Mouse (Mus musculus) embryonic facial prominence, embryonic 11.5 days (tissue): ENCODE data around the gene Iqgap2. TPM values are rescaled to one million over a fixed set of nuclear protein-coding genes. Genes with fewer than 3 reads are reported as not detected.

Experiments used
- ATAC-seq: fragments of 200-750 bp; cut with Nextera tagmentation; replicated peaks from 2 replicates; pipeline ENCODE4 v1.8.0; 2017; ENCODE audit warnings: low read depth; ENCODE audit not compliant: insufficient number of reproducible peaks, low FRiP score, low TSS enrichment
- DNase-seq: peaks from one replicate; pipeline ENCODE4 v3.0.0-alpha.2; 2015; ENCODE audit warnings: low spot score
- H3K27ac ChIP-seq: fragments of 300-500 bp; sonication (generic); replicated peaks from 2 replicates; pipeline ENCODE4 v1.5.1; 2014; ENCODE audit warnings: mild to moderate bottlenecking, low read depth, low read length, control low read depth
- H3K27me3 ChIP-seq: fragments of 300-500 bp; sonication (generic); 2 replicates; pipeline ENCODE4 v1.6.1; 2014; ENCODE audit warnings: mild to moderate bottlenecking, low read length, moderate library complexity, mixed read lengths; ENCODE audit not compliant: control insufficient read depth, insufficient read depth
- H3K36me3 ChIP-seq: fragments of 300-500 bp; sonication (generic); replicated peaks from 2 replicates; pipeline ENCODE4 v1.6.1; 2014; ENCODE audit warnings: low read depth, mild to moderate bottlenecking, low read length, moderate library complexity, mixed read lengths; ENCODE audit not compliant: control insufficient read depth, insufficient read depth
- H3K4me1 ChIP-seq: fragments of 300-500 bp; sonication (generic); 2 replicates; pipeline ENCODE4 v1.6.1; 2014; ENCODE audit warnings: low read length, mixed read lengths; ENCODE audit not compliant: control insufficient read depth, insufficient read depth
- H3K4me2 ChIP-seq: fragments of 300-500 bp; sonication (generic); 2 replicates; pipeline ENCODE4 v1.6.1; 2014; ENCODE audit warnings: low read depth, mild to moderate bottlenecking, control low read depth, low read length, moderate library complexity
- H3K4me3 ChIP-seq: fragments of 300-500 bp; sonication (generic); 2 replicates; pipeline ENCODE4 v1.5.1; 2014; ENCODE audit warnings: low read depth, low read length, control low read depth
- H3K9ac ChIP-seq: fragments of 300-500 bp; sonication (generic); replicated peaks from 2 replicates; pipeline ENCODE4 v1.6.1; 2014; ENCODE audit warnings: mild to moderate bottlenecking, control low read depth, low read length
- H3K9me3 ChIP-seq: fragments of 300-500 bp; sonication (generic); replicated peaks from 2 replicates; pipeline ENCODE4 v1.6.1; 2016; ENCODE audit warnings: mild to moderate bottlenecking, low read length, inconsistent platforms, mixed read lengths; ENCODE audit not compliant: control insufficient read depth
- WGBS: fragments of 180-500 bp; shearing (Covaris S2); extraction: QIAGEN DNeasy Blood & Tissue Kit; methylation state at CpG from one replicate; pipeline ENCODE4 v1.1.7; 2014; 5-methylcytosine and 5-hydroxymethylcytosine counted together
- polyA plus RNA-seq: library from polyadenylated mRNA; unstranded; fragments of >200 nt; fragmentation: Nextera tagmentation; extraction: Ambion mirVana; gene quantifications from 2 replicates; pipeline ENCODE4 v1.2.1, GENCODE M21; 2014

Gene Iqgap2
- polyA plus RNA-seq, 1 experiment from 2014 or later: 16.3 TPM

GRCm38 (mm10) chr13:95670534-95670933 is 221.2 kb downstream of the Iqgap2 start:
- H3K27me3 ChIP-seq: no peaks in the 10 kb centered on the region
- no peaks in the 10 kb centered on the region for H3K4me1 ChIP-seq
- no peak for DNase-seq
- H3K27ac ChIP-seq: no peak overlapping the region
- WGBS: 90% methylated on average over 5 of the region's 5 CpGs
- no peaks in the 10 kb centered on the region for H3K9me3 ChIP-seq
- no peak overlapping the region for H3K4me3 ChIP-seq
- ATAC-seq: no peak
- no peak overlapping the region for H3K9ac ChIP-seq
- H3K36me3 ChIP-seq: no peaks in the 10 kb centered on the region
- no peak overlapping the region for H3K4me2 ChIP-seq

DNA sequence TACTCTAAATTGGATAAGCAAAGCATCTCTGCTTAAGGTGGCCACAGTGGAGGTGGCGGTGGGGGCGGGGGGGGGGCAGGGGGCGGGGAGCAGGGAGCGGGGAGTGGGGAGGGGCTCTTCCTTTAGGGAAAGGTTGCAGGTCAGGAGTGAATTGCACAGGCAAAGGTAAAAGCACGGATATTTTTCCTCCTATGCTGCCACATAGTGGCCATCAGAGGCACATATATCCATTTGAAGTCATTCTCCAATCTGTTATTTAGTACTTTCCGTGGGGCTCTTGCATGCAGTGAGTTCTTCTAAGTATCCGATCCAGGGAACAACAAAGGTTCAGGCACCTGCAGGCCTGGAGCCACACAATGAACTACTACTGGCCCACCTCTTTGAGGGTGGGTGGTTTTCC is 224.5 kb downstream of the Iqgap2 start:
- DNase-seq: peak; percentile 53
- Histone ChIP-seq H3K9ac (no peak overlapping the region), H3K4me3 (no peak overlapping the region), H3K4me2 (no peak overlapping the region), H3K4me1 (no peaks in the 10 kb centered on the region), H3K27me3 (no peaks in the 10 kb centered on the region), H3K27ac (no peak overlapping the region), H3K36me3 (no peaks in the 10 kb centered on the region), H3K9me3 (no peaks in the 10 kb centered on the region)
- 21% methylated on average over 6 of the region's 7 CpGs for WGBS
- ATAC-seq: no peak

- H3K4me2 ChIP-seq: no peak overlapping the region
- DNase-seq (no peak), ATAC-seq (no peak)
- H3K9ac ChIP-seq: no peak overlapping the region
- no peaks in the 10 kb centered on the region for H3K27me3 ChIP-seq
- H3K4me3 ChIP-seq: no peak overlapping the region
- H3K4me1 ChIP-seq: no peaks in the 10 kb centered on the region
- H3K27ac ChIP-seq: no peak overlapping the region
- H3K36me3 ChIP-seq: no peaks in the 10 kb centered on the region
- H3K9me3 ChIP-seq: no peaks in the 10 kb centered on the region
- 79% methylated on average over 13 of the region's 13 CpGs for WGBS
Observed at GRCm38 (mm10) chr13:95665644-95666356, 225.9 kb downstream of the Iqgap2 start.

DNA sequence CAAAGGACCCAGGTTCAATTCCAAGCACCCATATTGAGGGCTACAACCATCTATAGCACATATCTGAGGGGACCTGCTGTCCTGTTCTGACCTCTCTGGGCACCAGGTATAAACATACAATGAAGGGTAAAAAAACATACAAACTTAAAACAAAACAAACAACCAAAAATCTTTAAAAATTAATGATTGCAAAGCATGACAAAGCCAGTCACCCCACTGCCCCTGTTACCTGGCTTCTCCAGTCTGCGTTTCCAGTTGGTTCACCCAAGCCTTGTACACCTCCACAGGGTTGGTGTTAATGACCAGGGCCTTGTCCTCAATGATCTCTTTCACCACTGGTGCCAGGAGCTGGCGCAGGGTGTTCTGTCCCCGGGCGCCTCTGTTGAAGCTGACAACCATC is 227.9 kb downstream of the Iqgap2 start:
- Histone ChIP-seq H3K27ac (no peak overlapping the region), H3K36me3 (no peaks in the 10 kb centered on the region), H3K4me3 (no peak overlapping the region), H3K9ac (no peak overlapping the region), H3K4me1 (no peaks in the 10 kb centered on the region), H3K4me2 (no peak overlapping the region), H3K9me3 (no peaks in the 10 kb centered on the region), H3K27me3 (no peaks in the 10 kb centered on the region)
- WGBS: 95% methylated on average over 4 of the region's 4 CpGs
- ATAC-seq (no peak), DNase-seq (no peak)

DNA sequence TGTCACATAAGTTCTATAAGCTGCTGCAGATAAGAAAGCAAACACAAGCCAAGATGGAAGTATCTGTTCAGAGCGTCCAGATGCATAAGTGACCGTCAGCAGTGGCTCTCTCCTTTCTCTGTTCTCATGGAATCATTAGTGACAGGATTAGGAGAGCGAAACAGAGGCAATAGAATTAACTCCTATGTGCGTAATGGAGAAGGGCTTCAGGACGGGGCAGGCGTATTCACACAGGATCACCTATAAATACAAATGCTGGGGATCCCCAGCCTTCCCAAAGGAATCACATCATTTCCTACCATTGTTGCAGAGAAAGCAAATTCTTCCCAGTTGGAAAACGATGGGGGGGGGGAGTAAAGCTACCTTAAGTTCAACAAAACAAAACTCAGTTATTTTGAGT is 232.3 kb downstream of the Iqgap2 start:
- Histone ChIP-seq H3K4me1 (no peaks in the 10 kb centered on the region), H3K27ac (no peak overlapping the region), H3K9me3 (no peaks in the 10 kb centered on the region), H3K27me3 (no peaks in the 10 kb centered on the region), H3K4me2 (no peak overlapping the region), H3K9ac (no peak overlapping the region), H3K4me3 (no peak overlapping the region), H3K36me3 (no peaks in the 10 kb centered on the region; the same call in 1 of the 2 replicates)
- ATAC-seq: no peak
- 79% methylated on average over 7 of the region's 7 CpGs for WGBS
- DNase-seq: no peak

DNA sequence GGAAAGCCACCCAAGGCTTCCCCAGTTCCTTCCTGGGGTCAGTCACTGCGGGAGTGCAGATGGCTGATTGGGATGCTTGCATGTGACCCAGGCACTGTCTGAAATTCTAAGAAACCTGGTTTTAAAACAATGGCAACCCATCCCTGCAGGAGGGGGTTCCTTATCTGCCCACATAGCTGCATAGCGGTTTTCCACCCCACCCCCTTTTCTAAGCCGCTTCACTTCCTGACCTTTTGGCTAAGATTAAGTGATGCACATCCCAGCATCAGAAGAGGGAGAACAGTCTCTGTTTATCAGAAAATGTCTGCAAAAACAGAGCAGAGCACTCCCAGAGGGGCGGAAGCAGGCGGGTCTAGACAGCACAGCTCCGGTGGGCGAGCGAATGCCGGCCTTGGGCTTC is 234.6 kb downstream of the Iqgap2 start:
- DNase-seq (no peak), ATAC-seq (no peak)
- Histone ChIP-seq H3K27ac (no peak overlapping the region), H3K27me3 (no peaks in the 10 kb centered on the region), H3K4me3 (no peak overlapping the region), H3K9ac (no peak overlapping the region), H3K9me3 (no peaks in the 10 kb centered on the region), H3K36me3 (no peaks in the 10 kb centered on the region; the same call in 1 of the 2 replicates), H3K4me1 (no peaks in the 10 kb centered on the region), H3K4me2 (no peak overlapping the region)
- WGBS: 58% methylated on average over 9 of the region's 9 CpGs

DNA sequence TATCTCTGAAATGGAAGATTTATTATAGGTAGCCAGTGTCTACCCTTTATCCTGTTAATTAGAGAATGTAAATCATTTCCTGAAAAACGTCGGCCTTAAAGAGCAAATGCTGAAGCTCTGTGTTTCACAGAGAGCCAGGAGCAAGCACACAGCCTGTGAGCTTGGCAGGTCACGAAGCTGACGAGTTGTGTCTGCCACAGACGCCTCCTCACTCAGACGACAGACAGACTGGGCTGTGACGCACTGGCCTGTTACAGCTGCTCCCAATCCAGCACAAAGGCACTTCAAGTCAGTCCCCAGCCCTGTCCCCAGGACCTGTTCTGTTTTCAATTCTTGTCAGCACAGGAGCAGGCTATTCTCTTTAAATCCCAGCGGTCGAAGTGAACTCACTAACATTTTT is 236.4 kb downstream of the Iqgap2 start:
- WGBS: 37% methylated on average over 9 of the region's 9 CpGs
- no peaks in the 10 kb centered on the region; the same call in 1 of the 2 replicates for H3K36me3 ChIP-seq
- no peak overlapping the region for H3K4me2 ChIP-seq
- no peaks in the 10 kb centered on the region for H3K4me1 ChIP-seq
- H3K9ac ChIP-seq: no peak overlapping the region
- no peaks in the 10 kb centered on the region for H3K9me3 ChIP-seq
- H3K27ac ChIP-seq: no peak overlapping the region
- ATAC-seq (no peak), DNase-seq (no peak)
- H3K4me3 ChIP-seq: no peak overlapping the region
- H3K27me3 ChIP-seq: no peaks in the 10 kb centered on the region

DNA sequence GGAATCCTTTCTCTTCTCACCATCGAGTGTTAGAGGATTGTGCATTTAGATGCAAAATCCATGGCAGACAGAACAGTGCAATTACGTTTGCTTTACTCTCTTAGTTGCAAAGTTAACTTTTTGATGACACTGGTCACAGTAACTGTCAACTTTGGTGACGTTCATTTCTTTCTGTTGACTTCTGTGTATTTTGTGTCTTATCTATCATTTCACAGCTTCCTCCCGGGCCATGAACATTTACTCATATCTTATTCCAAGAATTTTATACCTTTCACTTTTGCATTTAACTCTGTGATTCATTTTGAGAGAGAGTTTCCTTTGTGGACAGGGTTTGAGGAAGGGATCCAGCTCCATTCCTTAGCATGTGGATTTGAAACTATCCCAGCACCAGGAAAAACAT is 238.0 kb downstream of the Iqgap2 start:
- no peaks in the 10 kb centered on the region for H3K9me3 ChIP-seq
- H3K4me1 ChIP-seq: no peaks in the 10 kb centered on the region
- no peak overlapping the region for H3K4me3 ChIP-seq
- no peak for ATAC-seq
- no peak overlapping the region for H3K4me2 ChIP-seq
- WGBS: 87% methylated on average over 4 of the region's 4 CpGs
- H3K9ac ChIP-seq: no peak overlapping the region
- no peak overlapping the region for H3K27ac ChIP-seq
- no peak for DNase-seq
- no peaks in the 10 kb centered on the region for H3K27me3 ChIP-seq
- H3K36me3 ChIP-seq: no peaks in the 10 kb centered on the region; the same call in 1 of the 2 replicates
